Mouse (Mus musculus) embryonic facial prominence, embryonic 14.5 days (tissue): Measurements from ENCODE around the gene Rps21. TPM values are rescaled to one million over a fixed set of nuclear protein-coding genes. Genes with fewer than 3 reads are reported as not detected.

Experiments
- microRNA-seq: library from miRNA; unstranded; fragments of <30 nt; microRNA quantifications from one replicate; pipeline ENCODE4, GENCODE M21; 2016; ENCODE audit warnings: borderline number of aligned reads
- polyA plus RNA-seq: library from polyadenylated mRNA; unstranded; fragments of >200 nt; fragmentation: Nextera tagmentation; extraction: Ambion mirVana; gene quantifications from 2 replicates; pipeline ENCODE4 v1.2.1, GENCODE M21; 2014

Gene Rps21
- polyA plus RNA-seq, 1 experiment from 2014 or later: 787 TPM

Small RNAs within 50 kb of the gene (microRNA-seq; reads per million reads assigned to microRNA genes)
- 1.2 reads per million for gene Mir3091

Other genes with a start within 250 kb of the Rps21 start
- 6.1 and 6.3 TPM in 2 replicates for gene Lsm14b, start 232.4 kb upstream of the Rps21 start, polyA plus RNA-seq
- gene Psma7, start 214.9 kb upstream of the Rps21 start, polyA plus RNA-seq: 494 and 573 TPM in 2 replicates
- gene Ss18l1, start 214.9 kb upstream of the Rps21 start, polyA plus RNA-seq: 4.2 and 4.6 TPM in 2 replicates
- gene Mtg2, start 186.8 kb upstream of the Rps21 start, polyA plus RNA-seq: 19.8 and 24.5 TPM in 2 replicates
- 0.11 and 0.14 TPM in 2 replicates for gene Hrh3, start 152.9 kb upstream of the Rps21 start, polyA plus RNA-seq
- 37.4 and 41.5 TPM in 2 replicates for gene Osbpl2, start 138.1 kb upstream of the Rps21 start, polyA plus RNA-seq
- gene Adrm1, start 85.9 kb upstream of the Rps21 start, polyA plus RNA-seq: 130 and 142 TPM in 2 replicates
- 25.2 and 28.2 TPM in 2 replicates for gene Lama5, start 31.5 kb upstream of the Rps21 start, polyA plus RNA-seq
- 16.5 and 17.4 TPM in 2 replicates for gene Cables2, start 16.1 kb downstream of the Rps21 start, polyA plus RNA-seq
- 0.81 and 0.84 TPM in 2 replicates for gene Rbbp8nl, start 32.5 kb downstream of the Rps21 start, polyA plus RNA-seq
- not detected in 2 replicates for gene Gata5, start 77.3 kb downstream of the Rps21 start, polyA plus RNA-seq
- gene Slco4a1, start 198.9 kb downstream of the Rps21 start, polyA plus RNA-seq: 1.4 and 1.9 TPM in 2 replicates
- gene Ntsr1, start 242.6 kb downstream of the Rps21 start, polyA plus RNA-seq: 0.70 and 1.00 TPM in 2 replicates